Mouse (Mus musculus) common myeloid progenitor, adult 5-6 weeks (primary cell): ENCODE measurements around the gene Rreb1. TPM values are rescaled to one million over a fixed set of nuclear protein-coding genes. Genes with fewer than 3 reads are reported as not detected.

Experiments used
- ATAC-seq: replicated peaks from 2 replicates; pipeline ENCODE4 v1.8.0; 2016; ENCODE audit warnings: low read depth, mild to moderate bottlenecking, moderate TSS enrichment, inconsistent platforms; ENCODE audit not compliant: poor library complexity, severe bottlenecking
- total RNA-seq: library from RNA; stranded (forward); fragments of 200-1000, 187-1606 nt; gene quantifications from 2 replicates; pipeline ENCODE4 v1.2.3, GENCODE M21; 2017

The Rreb1 gene
- total RNA-seq, 1 experiment from 2014 or later, result 32.0 TPM

DNA sequence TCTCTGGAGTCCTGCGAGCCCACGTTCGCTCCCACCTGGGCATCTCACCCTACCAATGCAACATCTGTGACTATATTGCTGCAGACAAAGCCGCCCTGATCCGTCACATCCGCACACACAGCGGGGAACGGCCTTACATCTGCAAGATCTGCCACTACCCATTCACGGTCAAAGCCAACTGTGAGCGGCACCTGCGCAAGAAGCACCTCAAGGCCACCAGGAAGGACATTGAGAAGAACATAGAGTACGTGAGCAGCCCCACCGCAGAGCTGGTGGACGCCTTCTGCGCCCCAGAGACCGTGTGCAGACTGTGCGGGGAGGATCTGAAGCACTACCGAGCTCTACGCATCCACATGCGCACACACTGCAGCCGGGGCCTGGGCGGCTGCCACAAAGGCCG, 152.4 kb downstream of the Rreb1 start:
- no peak for ATAC-seq

- no peak for ATAC-seq
These were observed 153.2 kb downstream of the Rreb1 start for GRCm38 (mm10) chr13:37931210-37931922.

DNA sequence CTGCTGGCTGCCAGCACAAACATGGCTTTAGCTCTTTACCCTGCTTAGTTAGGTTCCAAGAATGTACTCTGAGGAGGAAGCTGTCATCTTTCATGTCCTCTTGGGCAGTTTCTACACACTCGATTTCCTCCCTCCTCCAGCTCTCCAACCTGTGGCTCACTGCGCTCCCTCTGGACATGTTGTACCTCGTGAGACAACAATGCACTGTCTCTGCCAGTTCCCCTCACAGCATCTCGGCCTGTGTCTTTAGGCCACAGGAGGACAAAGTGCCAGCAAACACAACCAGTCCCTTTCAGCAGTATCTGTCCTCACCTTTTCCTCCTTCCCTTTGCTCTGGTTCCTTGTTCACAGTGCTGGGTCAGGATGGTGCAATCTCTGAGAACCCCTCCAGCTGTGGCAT, 155.9 kb downstream of the Rreb1 start:
- no peak for ATAC-seq

DNA sequence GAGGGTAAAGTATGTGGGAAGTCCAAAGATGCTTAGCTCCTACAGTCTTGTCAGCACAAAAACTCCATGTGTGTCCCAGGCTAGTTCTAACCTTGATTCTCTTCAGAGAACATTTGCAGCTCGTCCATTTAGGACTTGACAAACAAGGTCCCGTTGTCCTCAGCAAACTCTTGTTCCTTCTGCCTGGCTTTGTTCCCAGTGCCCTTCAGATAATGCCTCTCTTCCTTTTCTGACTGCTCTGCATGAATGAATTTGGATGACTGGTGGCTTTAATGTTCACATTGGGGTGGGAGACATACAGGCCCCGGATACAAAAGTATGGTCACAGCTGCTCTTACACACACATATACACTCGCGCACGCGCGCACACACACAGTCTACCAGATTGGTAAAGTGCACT, 156.7 kb downstream of the Rreb1 start:
- no peak for ATAC-seq

DNA sequence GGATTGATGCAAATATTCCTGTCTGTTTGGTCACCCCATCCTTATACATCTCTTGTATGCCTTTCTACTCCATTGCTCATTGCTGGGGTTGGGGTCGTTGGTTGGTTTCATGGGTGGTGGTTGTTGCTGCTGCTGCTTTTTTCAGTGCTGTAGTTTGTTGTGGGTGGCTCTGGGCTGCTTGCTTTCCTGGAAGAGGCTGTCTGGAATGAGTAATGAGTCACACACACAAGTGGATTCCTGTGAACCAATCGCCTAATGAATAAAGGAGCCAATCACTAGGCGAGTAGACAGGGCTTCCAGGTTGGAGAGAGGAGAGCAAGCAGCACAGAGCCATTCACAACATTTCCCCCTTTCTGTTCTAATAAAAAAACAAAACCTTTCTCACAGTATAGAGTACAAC, 158.2 kb downstream of the Rreb1 start:
- no peak for ATAC-seq

GRCm38 (mm10) chr13:37940167-37940566, 162.0 kb downstream of the Rreb1 start:
- ATAC-seq, result no peak

- no peak for ATAC-seq
These were observed 162.4 kb downstream of the Rreb1 start for GRCm38 (mm10) chr13:37940649-37941048.

GRCm38 (mm10) chr13:37941138-37941645, 163.0 kb downstream of the Rreb1 start:
- no peak for ATAC-seq

DNA sequence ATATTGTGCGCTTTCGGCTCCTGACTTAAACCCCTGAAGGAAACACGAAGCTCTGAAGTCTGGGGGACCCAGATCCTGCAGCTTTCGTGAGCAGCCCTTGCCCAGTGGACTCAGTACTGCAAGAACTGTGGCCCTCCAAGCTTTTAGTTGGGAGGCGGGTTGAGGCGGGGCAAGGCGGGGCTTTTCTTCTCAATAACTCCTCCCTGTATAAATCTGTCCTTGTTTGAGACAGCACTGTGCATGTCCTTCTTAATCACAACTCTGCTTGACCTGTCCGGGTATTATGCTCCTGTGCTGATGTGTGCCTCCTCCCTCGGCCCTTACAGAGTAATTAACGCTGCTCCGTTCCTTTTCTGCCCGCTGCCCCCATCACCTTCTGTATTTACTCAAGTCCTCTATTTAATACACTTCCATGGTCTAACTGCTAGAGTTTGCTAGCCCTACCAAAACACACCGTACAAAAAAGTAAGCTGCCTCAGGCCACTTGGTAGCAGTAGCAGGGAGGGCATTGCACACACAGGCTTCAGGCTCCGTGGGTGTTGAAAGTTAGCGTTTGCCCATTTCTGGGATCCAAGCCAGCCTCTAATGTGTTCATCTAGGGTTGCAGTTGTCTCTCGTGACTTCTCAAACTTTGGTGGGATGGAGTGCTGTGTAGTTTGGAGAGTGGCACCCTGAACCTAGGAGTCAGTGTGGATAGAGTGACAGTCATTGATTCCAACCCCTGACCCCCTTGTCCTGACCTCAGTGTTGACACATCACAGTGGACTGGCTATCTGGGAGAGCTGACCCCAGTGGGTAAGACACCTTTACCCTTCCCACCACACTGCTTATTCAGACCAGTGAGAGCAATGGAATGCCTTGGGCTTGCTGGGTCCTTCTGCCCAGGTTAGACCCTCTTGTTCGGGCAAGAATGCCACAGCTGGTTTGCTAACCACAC, 164.0 kb downstream of the Rreb1 start:
- no peak for ATAC-seq

DNA sequence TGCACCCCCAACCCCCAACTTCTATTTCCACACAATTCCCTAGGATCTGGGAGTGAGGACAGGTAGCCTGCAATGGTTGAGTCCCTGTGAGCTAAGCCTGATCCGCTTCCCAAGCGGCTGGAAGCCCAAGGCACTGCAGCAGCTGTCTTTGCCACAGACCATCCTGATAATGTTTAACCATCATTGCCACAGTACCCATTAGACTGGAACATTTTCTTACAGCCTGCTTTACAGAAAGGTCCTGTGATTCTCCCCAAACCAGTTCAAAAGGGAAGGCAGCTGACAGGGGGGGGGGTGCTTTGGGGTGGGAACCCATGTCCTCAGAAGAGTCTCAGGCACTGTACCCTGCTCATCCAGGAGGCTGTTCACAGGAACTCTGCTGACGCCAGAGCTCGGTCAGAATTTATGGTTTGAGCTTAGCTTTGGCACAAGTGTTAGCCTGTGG, 164.7 kb downstream of the Rreb1 start:
- ATAC-seq, result no peak

GRCm38 (mm10) chr13:37943466-37943865, 165.3 kb downstream of the Rreb1 start:
- ATAC-seq, result no peak

GRCm38 (mm10) chr13:37944306-37944705, 166.1 kb downstream of the Rreb1 start:
- peak; percentile 50 for ATAC-seq

DNA sequence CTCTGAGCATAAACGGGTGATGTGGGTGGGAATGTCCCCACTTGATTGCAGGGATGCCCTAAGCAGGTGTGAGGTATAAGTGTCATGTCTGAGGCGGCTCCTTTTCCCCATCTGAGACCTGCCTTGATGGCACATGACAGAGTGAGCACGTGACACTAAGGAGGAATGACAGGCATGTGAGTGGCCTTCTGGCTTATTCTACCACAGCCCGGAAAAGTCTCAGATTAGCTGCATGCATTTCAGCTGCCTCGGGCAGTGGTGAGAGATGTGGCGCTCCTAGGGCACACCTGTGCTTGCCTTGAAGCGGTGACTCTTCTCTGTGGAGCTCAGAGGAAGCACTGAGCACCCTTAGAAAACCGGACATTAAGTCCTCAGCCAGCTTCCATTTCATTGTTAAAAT, 167.2 kb downstream of the Rreb1 start:
- ATAC-seq, result no peak

GRCm38 (mm10) chr13:37946734-37947133, 168.5 kb downstream of the Rreb1 start:
- ATAC-seq, result peak; percentile 61; the same call in 1 of the 2 replicates

GRCm38 (mm10) chr13:37952981-37953380, 174.8 kb downstream of the Rreb1 start:
- no peak for ATAC-seq

DNA sequence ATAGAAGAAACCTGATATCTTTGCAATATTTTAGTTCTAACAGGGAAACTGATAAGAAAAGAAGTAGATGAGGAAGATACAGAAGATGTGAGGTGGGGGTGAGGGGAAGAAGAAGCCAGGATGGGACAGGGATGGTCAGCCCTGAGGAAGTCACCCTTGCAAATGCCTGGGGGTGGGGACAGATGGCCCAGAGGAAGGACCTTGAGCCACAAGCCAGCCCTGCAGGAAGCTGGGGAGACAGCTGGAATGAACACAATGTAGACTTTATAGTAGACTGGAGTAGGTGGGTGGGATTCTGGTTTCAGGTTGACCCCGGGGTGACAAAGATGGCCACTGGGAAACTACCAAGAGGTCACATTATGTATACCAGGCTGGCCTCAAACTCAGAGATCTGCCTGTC, 176.1 kb downstream of the Rreb1 start:
- ATAC-seq, result no peak

DNA sequence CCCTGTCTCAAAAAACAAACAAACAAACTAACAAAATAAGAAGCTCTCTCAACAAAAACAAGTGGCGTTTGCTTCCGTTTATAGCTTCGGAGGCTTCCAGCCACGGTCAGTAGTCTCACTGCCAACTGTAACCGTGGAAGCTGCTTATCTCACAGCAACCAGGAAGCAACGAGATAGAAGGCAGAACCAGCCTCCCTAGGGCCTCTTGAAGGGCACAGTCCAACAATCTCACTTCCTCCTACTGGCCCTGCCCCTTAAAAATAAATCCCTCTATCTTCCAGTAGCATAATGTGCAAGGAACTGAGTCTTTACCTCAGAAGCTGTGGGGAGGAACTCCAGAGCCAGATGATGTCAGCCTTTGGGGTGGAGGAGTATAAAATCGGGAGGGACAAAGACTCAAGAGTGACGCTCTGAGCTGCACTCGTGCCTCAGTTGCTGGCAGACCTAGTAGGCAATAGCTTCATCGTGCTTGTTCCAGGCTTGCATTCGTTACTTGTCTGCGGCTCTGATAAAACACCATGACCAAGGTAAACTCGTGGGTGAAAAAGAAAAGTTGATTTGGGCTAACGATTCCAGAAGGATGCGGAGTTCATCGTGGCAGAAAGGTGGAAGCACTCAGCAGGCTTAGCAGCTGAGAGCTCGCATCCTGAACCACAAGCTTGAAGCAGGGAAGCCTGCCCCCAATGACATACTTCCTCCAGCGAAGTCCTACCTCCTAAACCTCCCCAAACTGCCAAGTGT, 180.5 kb downstream of the Rreb1 start:
- ATAC-seq, result peak; percentile 70

- ATAC-seq, result peak; percentile 43
These were observed 181.2 kb downstream of the Rreb1 start for GRCm38 (mm10) chr13:37959239-37959907.

- ATAC-seq, result no peak
These were observed 181.7 kb downstream of the Rreb1 start for GRCm38 (mm10) chr13:37959936-37960335.

DNA sequence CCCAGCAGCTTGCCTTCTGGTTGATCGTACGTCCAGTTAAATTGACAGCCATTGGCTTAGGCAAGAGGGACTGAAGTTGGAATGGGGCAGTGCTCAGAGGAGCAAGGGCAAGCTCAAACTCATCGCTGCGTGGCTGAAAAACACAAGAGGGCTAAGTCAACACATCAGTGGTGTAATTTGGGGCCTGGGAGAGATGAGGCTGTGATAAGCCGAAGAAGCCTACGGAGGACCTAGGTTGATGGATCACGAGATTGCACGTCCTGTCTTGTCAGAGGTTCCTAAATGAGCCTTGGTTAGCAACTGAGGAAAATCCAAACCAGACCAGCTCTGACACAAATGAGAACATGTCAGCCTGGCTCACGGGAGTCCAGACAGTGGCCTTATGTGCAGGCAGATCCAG, 184.3 kb downstream of the Rreb1 start:
- no peak for ATAC-seq
